Mouse (Mus musculus): ENCODE data around the gene Tenm3. TPM values are rescaled to one million over a fixed set of nuclear protein-coding genes. Genes with fewer than 3 reads are reported as not detected.

The Tenm3 gene
- polyA plus RNA-seq, 1 experiment = 2.3 TPM

GRCm38 (mm10) chr8:48477371-48477935 lies 366.3 kb downstream of the Tenm3 start:
- no peak for TF ChIP-seq POLR2A (IDR thresholded peaks at IDR 0.05; ENCODE audit: control insufficient read depth, extremely low read depth, insufficient read depth, low read length, poor library complexity)
- DNase-seq = no peak
- Histone ChIP-seq H3K27ac (ENCODE audit: control insufficient read depth, insufficient read depth, low read length) (no peak overlapping the region), H3K4me3 (ENCODE audit: control insufficient read depth, insufficient read depth, low read length) (no peak overlapping the region), H3K36me3 (ENCODE audit: control insufficient read depth, insufficient read depth, low read length) (no peaks in the 10 kb centered on the region), H3K4me1 (replicated peaks; ENCODE audit: control insufficient read depth, insufficient read depth, low read length) (no peaks in the 10 kb centered on the region), H3K27me3 (ENCODE audit: control insufficient read depth, insufficient read depth, low read length) (no peaks in the 10 kb centered on the region)
- WGBS = 86% methylated on average over 8 of the region's 8 CpGs

GRCm38 (mm10) chr8:48476896-48477295 lies 366.9 kb downstream of the Tenm3 start:
- Histone ChIP-seq H3K4me1 (replicated peaks; ENCODE audit: control insufficient read depth, insufficient read depth, low read length) (no peaks in the 10 kb centered on the region), H3K36me3 (ENCODE audit: control insufficient read depth, insufficient read depth, low read length) (no peaks in the 10 kb centered on the region), H3K27me3 (ENCODE audit: control insufficient read depth, insufficient read depth, low read length) (no peaks in the 10 kb centered on the region), H3K27ac (ENCODE audit: control insufficient read depth, insufficient read depth, low read length) (no peak overlapping the region), H3K4me3 (ENCODE audit: control insufficient read depth, insufficient read depth, low read length) (no peak overlapping the region)
- no peak for DNase-seq
- TF ChIP-seq CTCF (IDR thresholded peaks at IDR 0.05; ENCODE audit: borderline replicate concordance, control insufficient read depth, extremely low read depth, insufficient read depth, low read length, poor library complexity) (no peak), POLR2A (IDR thresholded peaks at IDR 0.05; ENCODE audit: control insufficient read depth, extremely low read depth, insufficient read depth, low read length, poor library complexity) (no peak)
- 81% methylated on average over 1 of the region's 1 CpGs for WGBS

- no peaks in the 10 kb centered on the region for H3K27me3 ChIP-seq (ENCODE audit: control insufficient read depth, insufficient read depth, low read length)
- no peak for DNase-seq
- no peaks in the 10 kb centered on the region for H3K36me3 ChIP-seq (ENCODE audit: control insufficient read depth, insufficient read depth, low read length)
- no peak overlapping the region for H3K27ac ChIP-seq (ENCODE audit: control insufficient read depth, insufficient read depth, low read length)
- WGBS = 94% methylated on average over 5 of the region's 5 CpGs
- TF ChIP-seq POLR2A (IDR thresholded peaks at IDR 0.05; ENCODE audit: control insufficient read depth, extremely low read depth, insufficient read depth, low read length, poor library complexity) = no peak
- H3K4me1 ChIP-seq (replicated peaks; ENCODE audit: control insufficient read depth, insufficient read depth, low read length) = no peaks in the 10 kb centered on the region
- H3K4me3 ChIP-seq (ENCODE audit: control insufficient read depth, insufficient read depth, low read length) = no peak overlapping the region
Measured at GRCm38 (mm10) chr8:48467633-48468032, 376.1 kb downstream of the Tenm3 start.

GRCm38 (mm10) chr8:48458373-48458772 lies 385.4 kb downstream of the Tenm3 start:
- DNase-seq = no peak
- WGBS = 66% methylated on average over 5 of the region's 5 CpGs
- H3K27me3 ChIP-seq (ENCODE audit: control insufficient read depth, insufficient read depth, low read length) = no peaks in the 10 kb centered on the region
- H3K4me1 ChIP-seq (replicated peaks; ENCODE audit: control insufficient read depth, insufficient read depth, low read length) = no peaks in the 10 kb centered on the region
- H3K4me3 ChIP-seq (ENCODE audit: control insufficient read depth, insufficient read depth, low read length) = no peak overlapping the region
- no peak for TF ChIP-seq CTCF (IDR thresholded peaks at IDR 0.05; ENCODE audit: borderline replicate concordance, control insufficient read depth, extremely low read depth, insufficient read depth, low read length, poor library complexity)
- TF ChIP-seq POLR2A (IDR thresholded peaks at IDR 0.05; ENCODE audit: control insufficient read depth, extremely low read depth, insufficient read depth, low read length, poor library complexity) = no peak
- H3K27ac ChIP-seq (ENCODE audit: control insufficient read depth, insufficient read depth, low read length) = no peak overlapping the region
- no peaks in the 10 kb centered on the region for H3K36me3 ChIP-seq (ENCODE audit: control insufficient read depth, insufficient read depth, low read length)

GRCm38 (mm10) chr8:48456328-48457124 lies 387.2 kb downstream of the Tenm3 start:
- no peak overlapping the region for H3K4me3 ChIP-seq (ENCODE audit: control insufficient read depth, insufficient read depth, low read length)
- H3K27me3 ChIP-seq (ENCODE audit: control insufficient read depth, insufficient read depth, low read length) = no peaks in the 10 kb centered on the region
- H3K36me3 ChIP-seq (ENCODE audit: control insufficient read depth, insufficient read depth, low read length) = no peaks in the 10 kb centered on the region
- H3K4me1 ChIP-seq (replicated peaks; ENCODE audit: control insufficient read depth, insufficient read depth, low read length) = no peaks in the 10 kb centered on the region
- no peak for TF ChIP-seq POLR2A (IDR thresholded peaks at IDR 0.05; ENCODE audit: control insufficient read depth, extremely low read depth, insufficient read depth, low read length, poor library complexity)
- no peak for TF ChIP-seq CTCF (IDR thresholded peaks at IDR 0.05; ENCODE audit: borderline replicate concordance, control insufficient read depth, extremely low read depth, insufficient read depth, low read length, poor library complexity)
- H3K27ac ChIP-seq (ENCODE audit: control insufficient read depth, insufficient read depth, low read length) = no peak overlapping the region
- DNase-seq = no peak
- 64% methylated on average over 22 of the region's 22 CpGs for WGBS

- Histone ChIP-seq H3K27ac (ENCODE audit: control insufficient read depth, insufficient read depth, low read length) (no peak overlapping the region), H3K36me3 (ENCODE audit: control insufficient read depth, insufficient read depth, low read length) (no peaks in the 10 kb centered on the region), H3K27me3 (ENCODE audit: control insufficient read depth, insufficient read depth, low read length) (no peaks in the 10 kb centered on the region), H3K4me3 (ENCODE audit: control insufficient read depth, insufficient read depth, low read length) (no peak overlapping the region), H3K4me1 (replicated peaks; ENCODE audit: control insufficient read depth, insufficient read depth, low read length) (no peaks in the 10 kb centered on the region)
- DNase-seq = no peak
- WGBS = 81% methylated on average over 7 of the region's 7 CpGs
- no peak for TF ChIP-seq POLR2A (IDR thresholded peaks at IDR 0.05; ENCODE audit: control insufficient read depth, extremely low read depth, insufficient read depth, low read length, poor library complexity)
- no peak for TF ChIP-seq CTCF (IDR thresholded peaks at IDR 0.05; ENCODE audit: borderline replicate concordance, control insufficient read depth, extremely low read depth, insufficient read depth, low read length, poor library complexity)
Measured at GRCm38 (mm10) chr8:48451247-48451635, 392.5 kb downstream of the Tenm3 start.

Measured in thymus, adult 2 months (tissue).